Mouse (Mus musculus) MEL (cell line): Measurements from ENCODE around the gene BC024978. TPM values are rescaled to one million over a fixed set of nuclear protein-coding genes. Genes with fewer than 3 reads are reported as not detected.
A peak's percentile ranks its signal among the peaks of the same experiment; 100 is the strongest.

Source experiments
- DNase-seq: peaks from one replicate; pipeline ENCODE4 v3.0.0; 2011; ENCODE audit warnings: low read depth, low spot score
- H3K27ac ChIP-seq: 2 replicates; pipeline ENCODE4 v1.5.1; 2012; ENCODE audit warnings: low read depth, mild to moderate bottlenecking, control low read depth, low read length, moderate library complexity; ENCODE audit not compliant: control insufficient read depth
- H3K27me3 ChIP-seq, 2 experiments: fragments of 150-350 bp in 1 of 2; sonication (generic) in 1 of 2; 2 replicates each; pipeline ENCODE4 v1.6.1; 2012; ENCODE audit warnings: low read length in 2 of 2, mild to moderate bottlenecking in 2 of 2, improper control_type of control experiment in 1 of 2, moderate library complexity in 1 of 2; ENCODE audit not compliant: insufficient read depth in 2 of 2, control insufficient read depth in 1 of 2
- H3K36me3 ChIP-seq, 2 experiments: 2 replicates each; pipeline ENCODE4 v1.6.1; 2012 to 2014; ENCODE audit warnings: low read length in 2 of 2, improper control_type of control experiment in 1 of 2, inconsistent platforms in 1 of 2, mild to moderate bottlenecking in 1 of 2; ENCODE audit not compliant: insufficient read depth in 2 of 2, control insufficient read depth in 1 of 2
- H3K4me1 ChIP-seq, 2 experiments: fragments of 150-350 bp in 1 of 2; sonication (generic) in 1 of 2; 2 replicates each; pipeline ENCODE4 v1.6.1; 2012; ENCODE audit warnings: low read length in 2 of 2, improper control_type of control experiment in 1 of 2, mild to moderate bottlenecking in 1 of 2; ENCODE audit not compliant: insufficient read depth in 2 of 2, control insufficient read depth in 1 of 2
- H3K4me3 ChIP-seq, 2 experiments: fragments of 150-350 bp in 1 of 2; sonication (generic) in 1 of 2; 2 replicates each; pipeline ENCODE4 v1.5.1; 2012; ENCODE audit warnings: low read depth in 2 of 2, low read length in 2 of 2, mild to moderate bottlenecking in 2 of 2, moderate library complexity in 2 of 2, control low read depth in 1 of 2, improper control_type of control experiment in 1 of 2; ENCODE audit not compliant: control insufficient read depth in 1 of 2, insufficient read depth in 1 of 2
- H3K79me2 ChIP-seq: 2 replicates; pipeline ENCODE4 v1.6.1; 2012; ENCODE audit warnings: mild to moderate bottlenecking, low read length, moderate library complexity; ENCODE audit not compliant: control insufficient read depth, poor library complexity, insufficient read depth
- H3K9ac ChIP-seq: 2 replicates; pipeline ENCODE4 v1.6.1; 2012; ENCODE audit warnings: low read depth, mild to moderate bottlenecking, control low read depth, low read length, moderate library complexity; ENCODE audit not compliant: control insufficient read depth, poor library complexity, severe bottlenecking
- H3K9me3 ChIP-seq: fragments of 150-350 bp; sonication (generic); replicated peaks from 2 replicates; pipeline ENCODE4 v1.6.1; 2012; ENCODE audit warnings: mild to moderate bottlenecking, low read length, improper control_type of control experiment, moderate library complexity; ENCODE audit not compliant: insufficient read depth
- BHLHE40 ChIP-seq: IDR thresholded peaks from 2 replicates; pipeline ENCODE4 v1.6.1; 2012; ENCODE audit warnings: low read depth, mild to moderate bottlenecking, inconsistent platforms, low read length, improper control_type of control experiment, borderline replicate concordance
- CHD1 ChIP-seq: IDR thresholded peaks from 2 replicates; pipeline ENCODE4 v1.6.1; 2012; ENCODE audit warnings: low read depth, mild to moderate bottlenecking, inconsistent platforms, low read length, improper control_type of control experiment
- CHD2 ChIP-seq: IDR thresholded peaks from 2 replicates; pipeline ENCODE4 v1.6.1; 2011; ENCODE audit warnings: low read length, improper control_type of control experiment
- ELF1 ChIP-seq: IDR thresholded peaks from 2 replicates; pipeline ENCODE4 v1.6.1; 2014; ENCODE audit warnings: low read depth, mild to moderate bottlenecking, inconsistent platforms, low read length, improper control_type of control experiment, moderate library complexity
- EP300 ChIP-seq, 2 experiments: IDR thresholded peaks; 2 replicates each; pipeline ENCODE4 v1.6.1; 2011; ENCODE audit warnings: improper control_type of control experiment in 2 of 2, low read length in 2 of 2, low read depth in 1 of 2, mild to moderate bottlenecking in 1 of 2
- ETS1 ChIP-seq: IDR thresholded peaks from 2 replicates; pipeline ENCODE4 v1.6.1; 2012; ENCODE audit warnings: low read depth, mild to moderate bottlenecking, inconsistent platforms, low read length, improper control_type of control experiment, moderate library complexity
- GABPA ChIP-seq: IDR thresholded peaks from 2 replicates; pipeline ENCODE4 v1.6.1; 2012; ENCODE audit warnings: low read depth, mild to moderate bottlenecking, inconsistent platforms, low read length, improper control_type of control experiment, moderate library complexity
- HCFC1 ChIP-seq: IDR thresholded peaks from 2 replicates; pipeline ENCODE4 v1.6.1; 2012; ENCODE audit warnings: low read depth, mild to moderate bottlenecking, inconsistent platforms, low read length, improper control_type of control experiment, moderate library complexity
- JUND ChIP-seq: IDR thresholded peaks from 2 replicates; pipeline ENCODE4 v1.6.1; 2011; ENCODE audit warnings: low read depth, mild to moderate bottlenecking, improper control_type of control experiment, low read length
- KAT2A ChIP-seq: conservative IDR thresholded peaks from 2 replicates; pipeline ENCODE4 v1.6.1; 2012; ENCODE audit warnings: low read depth, low read length, improper control_type of control experiment, inconsistent platforms
- MAFK ChIP-seq: IDR thresholded peaks from 2 replicates; pipeline ENCODE4 v1.6.1; 2011; ENCODE audit warnings: low read depth, mild to moderate bottlenecking, low read length, improper control_type of control experiment, borderline replicate concordance
- MAX ChIP-seq: IDR thresholded peaks from 2 replicates; pipeline ENCODE4 v1.6.1; 2011; ENCODE audit warnings: low read length, improper control_type of control experiment
- MAZ ChIP-seq: IDR thresholded peaks from 2 replicates; pipeline ENCODE4 v1.6.1; 2012; ENCODE audit warnings: low read depth, mild to moderate bottlenecking, inconsistent platforms, low read length, improper control_type of control experiment
- MXI1 ChIP-seq: IDR thresholded peaks from 2 replicates; pipeline ENCODE4 v1.6.1; 2011; ENCODE audit warnings: mild to moderate bottlenecking, low read depth, low read length, improper control_type of control experiment
- MYC ChIP-seq: IDR thresholded peaks from 2 replicates; pipeline ENCODE4 v1.6.1; 2011; ENCODE audit warnings: low read depth, mild to moderate bottlenecking, low read length, improper control_type of control experiment, moderate library complexity
- NELFE ChIP-seq: IDR thresholded peaks from 2 replicates; pipeline ENCODE4 v1.6.1; 2011; ENCODE audit warnings: low read depth, low read length, improper control_type of control experiment
- POLR2A ChIP-seq, 2 experiments: IDR thresholded peaks; 2 replicates each; pipeline ENCODE4 v1.6.1; 2011 to 2012; ENCODE audit warnings: low read length in 2 of 2, mild to moderate bottlenecking in 2 of 2, control low read depth in 1 of 2, improper control_type of control experiment in 1 of 2, low read depth in 1 of 2, moderate library complexity in 1 of 2; ENCODE audit not compliant: control insufficient read depth in 1 of 2, insufficient read depth in 1 of 2, poor library complexity in 1 of 2
- POLR2AphosphoS2 ChIP-seq: IDR thresholded peaks from 2 replicates; pipeline ENCODE4 v1.6.1; 2011; ENCODE audit warnings: low read length, improper control_type of control experiment
- POLR2AphosphoS5 ChIP-seq: IDR thresholded peaks from 2 replicates; pipeline ENCODE4 v1.6.1; 2012; ENCODE audit warnings: low read depth, borderline replicate concordance, mild to moderate bottlenecking, inconsistent platforms, low read length, moderate library complexity, mixed read lengths
- RCOR1 ChIP-seq: IDR thresholded peaks from 2 replicates; pipeline ENCODE4 v1.6.1; 2012; ENCODE audit warnings: low read depth, mild to moderate bottlenecking, inconsistent platforms, low read length, improper control_type of control experiment
- SIN3A ChIP-seq: IDR thresholded peaks from 2 replicates; pipeline ENCODE4 v1.6.1; 2012; ENCODE audit warnings: low read length, improper control_type of control experiment, inconsistent platforms
- SMC3 ChIP-seq: IDR thresholded peaks from 2 replicates; pipeline ENCODE4 v1.6.1; 2011; ENCODE audit warnings: low read depth, low read length, improper control_type of control experiment
- TBP ChIP-seq: IDR thresholded peaks from 2 replicates; pipeline ENCODE4 v1.8.0; 2011; ENCODE audit warnings: low read depth, low read length, improper control_type of control experiment
- TCF12 ChIP-seq: IDR thresholded peaks from 2 replicates; pipeline ENCODE4 v1.6.1; 2014; ENCODE audit warnings: low read depth, mild to moderate bottlenecking, inconsistent platforms, low read length, improper control_type of control experiment, moderate library complexity
- USF1 ChIP-seq: IDR thresholded peaks from 2 replicates; pipeline ENCODE4 v1.6.1; 2014; ENCODE audit warnings: low read depth, mild to moderate bottlenecking, inconsistent platforms, low read length, improper control_type of control experiment, moderate library complexity
- USF2 ChIP-seq, 2 experiments: IDR thresholded peaks; 2 replicates each; pipeline ENCODE4 v1.6.1; 2011 to 2012; ENCODE audit warnings: improper control_type of control experiment in 2 of 2, low read length in 2 of 2, borderline replicate concordance in 1 of 2, inconsistent platforms in 1 of 2, low read depth in 1 of 2, mild to moderate bottlenecking in 1 of 2; ENCODE audit not compliant: insufficient read depth in 1 of 2
- ZKSCAN1 ChIP-seq: IDR thresholded peaks from 2 replicates; pipeline ENCODE4 v1.6.1; 2012; ENCODE audit warnings: low read depth, mild to moderate bottlenecking, inconsistent platforms, low read length, improper control_type of control experiment, moderate library complexity
- ZMIZ1 ChIP-seq: IDR thresholded peaks from 2 replicates; pipeline ENCODE4 v1.6.1; 2012; ENCODE audit warnings: low read depth, mild to moderate bottlenecking, inconsistent platforms, low read length, improper control_type of control experiment, moderate library complexity
- ZNF384 ChIP-seq: IDR thresholded peaks from 2 replicates; pipeline ENCODE4 v1.6.1; 2012; ENCODE audit warnings: low read depth, mild to moderate bottlenecking, inconsistent platforms, low read length, improper control_type of control experiment
- polyA plus RNA-seq, 2 experiments: library from polyadenylated mRNA; stranded (reverse) in 1 of 2; unstranded in 1 of 2; fragments of >175 nt in 1 of 2; fragments of >200 nt in 1 of 2; gene quantifications; 2 replicates each; pipeline versions ENCODE4 v1.2.1 to v1.2.4; 2012; ENCODE audit warnings: low replicate concordance in 2 of 2, low read depth in 1 of 2; ENCODE audit not compliant: insufficient read length in 2 of 2, insufficient read depth in 1 of 2, missing spikeins in 1 of 2
- total RNA-seq: library from RNA; depleted of rRNA; stranded (reverse); fragments of 300-350 nt; gene quantifications from 2 replicates; pipeline ENCODE4 v1.2.3, GENCODE M21; 2012; rRNA removed

BC024978 gene
- total RNA-seq (1.6 and 2.1 TPM in 2 replicates), polyA plus RNA-seq (1 to 10 TPM in 1 of 2 experiments, not detected in 1; 7.1 TPM)

GRCm38 (mm10) chr7:27195681-27196611 lies at the start of gene BC024978, which contains the start of gene Snrpa:
Gene BC024978 (plus strand): TSS chr7:27195781.
Gene Snrpa (minus strand): TSS chr7:27196271.
- peak within 1 kb of the TSS; percentile 97 for H3K27ac ChIP-seq
- no peaks in the 10 kb centered on the region for H3K9me3 ChIP-seq
- no peaks in the 10 kb centered on the region for H3K27me3 ChIP-seq
- TF ChIP-seq ETS1 (peak; percentile 87), USF1 (peak; percentile 100), MAFK (no peak), ELF1 (peak; percentile 85), HCFC1 (peak; percentile 88), KAT2A (peak; percentile 77; the same call in 1 of the 2 replicates), ZNF384 (no peak), GABPA (no peak), MXI1 (peak; percentile 96), MAX (peak; percentile 99), RCOR1 (no peak), TBP (peak; percentile 88), POLR2A (IDR thresholded peaks at IDR 0.05; ENCODE audit: control insufficient read depth in 1 of 2, insufficient read depth in 1 of 2, low read depth in 1 of 2, low read length in 2 of 2, poor library complexity in 1 of 2) (peak; percentile 90 to 91), BHLHE40 (peak; percentile 85), MYC (peak; percentile 96), EP300 (IDR thresholded peaks at IDR 0.05; ENCODE audit: low read depth in 1 of 2, low read length in 2 of 2) (peak in 1 of 2 experiments; percentile 33; a peak in 1 of 4 replicates), CHD2 (no peak), ZMIZ1 (peak; percentile 66), JUND (peak; percentile 79; the same call in 1 of the 2 replicates), POLR2AphosphoS2 (peak; percentile 61; the same call in 1 of the 2 replicates), MAZ (peak; percentile 22; the same call in 1 of the 2 replicates), CHD1 (peak; percentile 7; the same call in 1 of the 2 replicates), SIN3A (peak; percentile 90), ZKSCAN1 (no peak), POLR2AphosphoS5 (no peak), SMC3 (no peak), USF2 (IDR thresholded peaks at IDR 0.05; ENCODE audit: borderline replicate concordance in 1 of 2, insufficient read depth in 1 of 2, low read depth in 1 of 2, low read length in 2 of 2) (peak; percentile 94 to 98), TCF12 (peak; percentile 41), NELFE (peak; percentile 85)
- TF ChIP-seq, all 39 proteins: peak for 21
- H3K79me2 ChIP-seq: peaks cover 29% of the 10 kb centered on the region
- peak within 1 kb of the TSS; percentile 72 to 93 for H3K4me3 ChIP-seq
- peaks cover 6 to 14% of the 10 kb centered on the region in 2 experiments; a peak in 3 of 4 replicates for H3K4me1 ChIP-seq
- H3K36me3 ChIP-seq: peaks cover 16% of the 10 kb centered on the region in 2 experiments
- peak within 1 kb of the TSS; percentile 96 for H3K9ac ChIP-seq
- DNase-seq: peak; percentile 100
